Mouse (Mus musculus): ENCODE data around the gene Arpc4. TPM values are rescaled to one million over a fixed set of nuclear protein-coding genes. Genes with fewer than 3 reads are reported as not detected.
A peak's percentile ranks its signal among the peaks of the same experiment; 100 is the strongest.
"Not testable (repeated sequence)": the region's sequence is repeated elsewhere in the genome, so short reads cannot be mapped to it uniquely, and the experiment has no call there.

The Arpc4 gene
- total RNA-seq (2015; ENCODE audit: low replicate concordance) (45.3 and 71.7 TPM in 2 replicates), total RNA-seq (2017; ENCODE audit: low replicate concordance) (33.7 and 71.5 TPM in 2 replicates)

DNA sequence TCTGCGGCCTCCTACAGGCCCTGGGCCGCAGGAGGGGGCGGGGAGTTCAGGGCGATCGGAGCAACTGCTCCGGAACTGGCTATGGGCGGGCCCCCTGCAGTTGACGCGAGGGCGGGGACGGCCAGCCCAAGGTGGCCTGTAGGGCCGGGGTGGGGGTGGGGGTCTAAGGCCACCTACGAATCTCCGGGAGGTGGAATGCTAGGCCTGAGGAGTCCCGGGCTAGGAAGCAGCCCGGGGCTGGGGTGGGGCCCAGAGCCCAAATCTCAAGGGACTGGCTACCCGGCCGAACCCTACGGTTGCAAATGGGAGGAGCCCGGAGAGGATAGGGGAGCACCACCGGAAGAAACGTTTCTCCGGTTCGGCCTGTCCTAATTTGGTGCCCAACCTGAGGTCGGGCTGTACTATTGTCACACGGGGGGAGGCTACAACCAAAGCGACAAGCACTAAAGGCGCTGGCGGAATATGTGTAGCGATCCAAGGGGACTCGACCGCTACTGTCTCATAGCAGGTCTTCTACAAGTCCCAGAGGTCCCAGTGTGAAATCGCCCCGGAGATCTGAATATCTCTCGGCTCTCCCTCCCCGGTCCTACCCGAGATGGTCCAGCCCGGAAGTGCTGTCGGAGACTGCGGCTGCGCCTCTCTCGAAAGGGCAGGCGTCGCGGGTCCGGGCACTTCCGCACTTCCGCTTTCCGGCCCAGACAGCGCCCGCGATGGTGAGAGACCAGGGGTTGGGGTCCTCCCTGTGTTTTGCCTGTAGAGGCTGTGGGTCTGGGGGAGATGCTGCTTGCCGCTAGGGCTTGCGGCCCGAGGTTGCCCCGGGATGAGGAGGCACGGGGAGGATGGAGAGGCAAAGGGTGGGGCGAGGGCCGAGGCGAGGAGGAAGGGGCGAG is at the start of gene Arpc4, which contains the start of gene Tada3:
Arpc4 (plus strand) TSS at position 620 of the 890 bp plus-strand sequence.
Tada3 (minus strand) TSS at position 388 of the 890 bp plus-strand sequence.
- ATAC-seq (replicated peaks; ENCODE audit: low FRiP score, poor library complexity, severe bottlenecking) = peak; percentile 87

DNA sequence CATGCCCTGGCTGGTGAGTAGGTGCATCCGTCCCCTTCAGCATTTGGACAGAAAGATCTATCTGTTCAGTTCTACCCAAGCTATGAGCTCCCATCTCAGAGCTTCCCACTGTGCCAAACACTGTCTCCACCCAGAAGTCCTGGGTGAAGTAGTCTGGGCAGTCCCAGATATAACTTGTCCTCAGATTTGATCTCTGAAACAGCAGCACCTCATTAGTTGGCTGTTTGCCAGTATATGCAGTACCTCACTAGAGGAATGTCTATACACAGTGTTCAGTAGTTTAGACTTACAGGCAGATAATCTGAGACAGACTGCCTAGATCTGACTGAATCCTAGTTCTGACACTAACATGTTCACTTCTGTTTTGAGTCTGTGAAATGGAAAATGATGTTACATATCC is 48.5 kb upstream of the Arpc4 start:
- no peak for ATAC-seq (replicated peaks; ENCODE audit: low FRiP score, poor library complexity, severe bottlenecking)

DNA sequence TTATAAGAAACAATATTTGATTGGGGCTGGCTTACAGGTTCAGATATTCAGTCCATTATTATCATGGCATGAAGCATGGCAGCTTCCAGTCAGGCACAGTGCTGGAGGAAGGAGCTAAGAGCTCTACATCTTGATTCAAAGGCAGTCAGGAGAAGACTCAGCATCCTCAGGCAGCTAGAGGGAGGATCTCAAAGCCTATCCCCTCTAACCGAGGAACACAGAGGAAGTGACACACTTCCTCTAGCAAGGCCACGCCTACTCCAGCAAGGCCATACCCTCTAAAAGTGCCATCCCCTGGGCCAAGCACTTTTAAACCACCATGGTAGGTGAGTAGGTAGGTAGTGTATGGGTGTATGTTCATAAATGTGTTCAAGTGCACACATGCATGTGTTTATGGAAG is 47.4 kb upstream of the Arpc4 start:
- no peak for ATAC-seq (replicated peaks; ENCODE audit: low FRiP score, poor library complexity, severe bottlenecking)

DNA sequence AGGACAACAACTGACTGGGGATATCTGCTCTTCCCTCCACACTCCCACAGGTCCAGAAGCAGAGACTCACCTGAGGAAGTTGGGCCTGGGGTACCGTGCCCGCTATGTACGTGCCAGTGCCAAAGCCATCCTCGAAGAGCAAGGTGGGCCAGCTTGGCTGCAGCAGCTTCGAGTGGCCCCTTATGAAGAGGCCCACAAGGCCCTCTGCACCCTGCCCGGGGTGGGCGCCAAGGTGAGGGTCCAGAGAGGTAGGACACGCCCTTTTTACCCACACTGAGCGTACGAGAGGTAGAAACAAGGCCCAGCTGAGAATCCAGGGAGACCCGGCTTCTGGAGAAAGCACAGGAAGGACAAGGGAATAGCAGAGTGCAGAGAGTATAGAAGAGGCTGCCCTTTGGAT is 46.2 kb upstream of the Arpc4 start:
- ATAC-seq (replicated peaks; ENCODE audit: low FRiP score, poor library complexity, severe bottlenecking) = no peak

DNA sequence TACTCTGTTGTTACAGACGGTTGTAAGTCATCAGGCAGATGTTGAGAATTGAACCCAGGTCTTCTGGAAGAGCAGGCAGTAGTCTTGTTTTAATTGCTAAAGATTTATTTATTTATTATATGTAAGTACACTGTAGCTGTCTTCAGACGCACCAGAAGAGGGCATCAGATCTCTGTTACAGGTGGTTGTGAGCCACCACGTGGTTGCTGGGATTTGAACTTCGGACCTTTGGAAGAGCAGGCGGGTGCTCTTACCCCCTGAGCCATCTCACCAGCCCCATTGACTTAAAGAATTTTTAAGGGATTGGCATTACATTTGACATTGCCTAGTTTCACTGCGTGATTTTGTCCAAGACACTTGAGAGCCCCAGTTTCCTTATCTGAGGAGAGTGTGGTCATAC is 45.2 kb upstream of the Arpc4 start:
- ATAC-seq (replicated peaks; ENCODE audit: low FRiP score, poor library complexity, severe bottlenecking) = not testable (repeated sequence)

DNA sequence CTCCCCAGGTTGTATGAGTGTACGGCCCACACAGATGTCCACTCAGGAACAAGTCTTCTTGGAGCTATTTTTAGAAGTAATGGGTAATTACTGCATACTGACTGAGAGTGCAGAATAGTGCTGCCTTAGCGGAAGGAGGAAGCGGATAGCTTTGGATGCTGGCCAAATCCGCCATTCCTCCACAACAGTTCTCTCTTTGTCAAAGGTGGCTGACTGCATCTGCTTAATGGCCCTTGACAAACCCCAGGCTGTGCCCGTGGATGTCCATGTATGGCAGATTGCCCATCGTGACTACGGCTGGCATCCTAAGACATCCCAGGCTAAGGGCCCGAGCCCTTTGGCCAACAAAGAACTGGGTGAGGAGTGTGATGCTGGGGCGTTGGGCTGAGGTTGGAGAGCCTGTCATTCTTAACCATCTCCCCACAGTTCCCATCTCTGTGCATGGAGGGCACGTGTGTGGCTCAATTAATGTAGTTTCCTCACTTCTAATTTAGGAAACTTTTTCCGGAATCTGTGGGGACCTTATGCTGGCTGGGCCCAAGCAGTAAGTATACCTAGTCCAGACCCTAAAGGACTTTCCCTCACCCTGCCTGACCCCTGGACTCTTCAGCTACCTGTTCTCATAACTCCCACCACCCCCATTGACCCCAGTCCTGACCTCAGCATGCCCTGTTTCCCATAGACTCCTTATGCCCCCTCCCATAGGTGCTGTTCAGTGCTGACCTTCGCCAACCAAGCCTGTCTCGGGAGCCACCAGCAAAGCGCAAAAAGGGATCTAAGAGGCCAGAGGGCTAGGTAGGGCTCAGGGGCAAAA is 44.6 kb upstream of the Arpc4 start:
- no peak for ATAC-seq (replicated peaks; ENCODE audit: low FRiP score, poor library complexity, severe bottlenecking)

DNA sequence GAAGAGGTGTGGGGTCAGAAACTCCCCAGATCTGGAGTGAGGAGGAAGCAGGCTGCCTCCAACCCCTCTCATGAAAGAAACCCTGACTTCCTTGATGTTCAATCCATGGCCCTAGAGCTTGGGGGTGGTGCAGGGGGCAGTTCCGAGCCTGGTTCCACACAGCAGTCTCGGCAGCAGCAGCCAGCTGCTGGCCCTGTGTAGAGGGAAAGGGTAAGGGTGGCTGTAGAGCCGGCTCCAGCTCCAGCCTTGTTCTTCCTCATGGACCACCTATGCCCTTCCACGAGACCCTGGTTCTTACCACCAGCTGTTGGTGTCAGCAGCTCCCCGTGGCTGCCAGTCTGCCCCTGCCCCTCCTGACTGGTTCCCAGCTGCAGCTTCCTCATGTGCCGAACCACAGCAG is 43.7 kb upstream of the Arpc4 start:
- ATAC-seq (replicated peaks; ENCODE audit: low FRiP score, poor library complexity, severe bottlenecking) = no peak

DNA sequence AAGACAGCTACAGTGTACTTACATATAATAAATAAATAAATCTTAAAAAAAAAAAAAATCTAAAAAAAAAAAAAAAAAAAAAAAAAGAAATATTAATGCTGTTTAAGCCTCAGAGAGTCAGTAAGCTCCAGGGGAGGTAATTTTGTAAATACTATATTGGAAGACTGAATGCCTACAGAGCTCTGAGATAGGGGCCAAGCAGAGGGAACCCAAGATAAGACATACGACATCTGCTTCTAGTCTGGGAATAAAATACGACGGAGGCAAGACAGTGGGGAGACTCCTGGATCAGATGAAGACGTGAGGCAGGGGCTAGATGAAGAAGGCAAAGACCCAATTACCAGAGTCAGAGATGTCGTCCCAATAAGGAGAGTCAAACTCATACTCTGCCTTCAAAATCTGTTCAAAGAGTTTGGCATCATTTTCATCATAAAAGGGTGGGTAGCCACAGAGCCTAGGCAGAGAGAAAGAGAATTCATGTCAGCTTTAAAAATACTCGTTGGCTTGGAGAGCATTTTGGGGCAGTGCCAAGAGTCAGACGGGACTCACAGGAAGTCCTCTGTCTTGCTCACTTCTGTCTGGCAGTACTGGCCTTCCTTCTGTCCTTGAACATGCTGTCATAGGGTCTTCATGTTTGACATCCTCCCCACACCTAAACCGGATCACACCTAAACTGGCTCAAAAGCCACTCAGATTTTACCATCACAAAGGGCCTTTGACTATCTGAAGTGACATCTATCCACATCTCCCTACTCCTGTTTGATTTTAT is 40.9 kb upstream of the Arpc4 start:
- ATAC-seq (replicated peaks; ENCODE audit: low FRiP score, poor library complexity, severe bottlenecking) = no peak

DNA sequence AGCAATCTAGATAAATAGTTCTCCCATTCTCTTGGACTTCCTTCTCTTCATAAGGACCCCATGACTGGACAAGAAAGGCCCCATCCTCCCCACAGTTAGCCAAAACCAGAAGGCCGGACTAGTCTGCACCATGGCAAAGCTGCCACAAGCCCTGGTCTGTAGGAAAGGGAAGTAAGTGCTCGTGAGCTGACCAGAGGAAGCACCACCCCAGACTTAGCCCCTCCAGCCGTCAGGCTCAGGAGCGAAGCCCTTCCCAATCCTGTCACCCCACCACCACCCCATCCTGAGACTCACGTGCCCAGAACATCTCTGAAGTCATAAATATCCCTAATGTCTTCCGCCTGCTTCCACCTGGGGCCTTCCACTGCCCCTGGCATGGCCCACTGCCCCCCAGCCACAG is 36.3 kb upstream of the Arpc4 start:
- no peak for ATAC-seq (replicated peaks; ENCODE audit: low FRiP score, poor library complexity, severe bottlenecking)

DNA sequence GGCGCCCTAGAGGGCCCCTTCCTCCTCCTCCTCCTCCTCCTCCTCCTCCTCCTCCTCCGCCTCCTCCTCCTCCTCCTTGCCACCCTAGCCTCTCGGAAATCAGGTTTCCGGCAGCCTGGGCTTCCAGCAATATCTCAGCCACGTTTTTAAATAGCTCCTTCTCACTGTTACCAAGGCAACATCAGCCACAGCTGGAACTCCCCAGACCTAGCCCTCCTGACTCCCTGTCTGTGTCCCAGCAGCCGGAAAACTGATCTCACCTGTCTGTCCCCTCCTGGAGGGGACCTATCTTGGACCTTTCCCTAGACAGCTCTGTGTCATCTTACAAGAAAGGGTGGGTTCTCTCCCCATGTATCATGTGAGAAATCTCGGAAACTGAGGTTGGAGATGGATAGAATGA is 35.6 kb upstream of the Arpc4 start:
- no peak for ATAC-seq (replicated peaks; ENCODE audit: low FRiP score, poor library complexity, severe bottlenecking)

DNA sequence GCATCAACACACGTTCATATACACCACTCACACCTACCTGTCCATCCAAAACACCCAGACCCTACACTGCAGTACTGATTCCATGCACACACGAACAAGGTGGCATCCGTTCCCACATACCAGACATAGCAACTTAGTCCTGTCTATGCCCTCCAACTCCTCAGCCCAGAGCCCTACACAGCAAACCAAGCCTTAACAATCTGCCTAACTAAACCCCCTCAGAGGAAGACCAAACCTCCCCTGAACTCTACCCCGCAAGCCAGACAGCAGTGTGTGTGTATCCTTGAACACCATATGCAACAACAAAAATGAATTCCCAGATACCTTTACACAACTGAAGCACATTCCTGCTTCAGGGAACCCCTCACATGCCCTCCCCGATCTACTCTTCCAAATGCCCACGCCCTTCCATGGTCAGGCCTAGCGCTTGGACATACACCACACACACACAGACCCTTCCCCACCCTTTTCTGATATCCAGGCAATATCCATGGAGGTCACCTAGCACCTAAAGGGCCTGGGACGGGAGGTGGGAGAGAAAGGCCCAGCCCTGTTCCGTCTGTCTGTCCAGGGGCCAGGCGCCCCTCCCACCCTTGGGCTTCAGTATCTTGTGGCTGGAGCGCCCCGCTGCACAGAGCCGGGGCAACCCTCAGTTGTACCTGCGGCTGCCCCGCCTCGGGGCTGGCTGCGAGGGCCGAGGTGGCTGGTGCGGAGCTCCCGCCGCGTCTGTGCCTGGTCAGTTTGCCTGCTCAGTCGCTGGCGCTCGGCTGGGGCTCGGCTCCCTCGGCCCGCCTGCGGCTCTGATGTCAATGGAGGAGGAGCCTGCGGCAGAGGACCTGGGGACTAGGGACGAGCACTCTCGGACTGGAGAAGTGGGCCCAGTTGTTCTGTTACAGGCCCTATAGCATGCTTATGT is 34.5 kb upstream of the Arpc4 start, which contains the start of gene Camk1:
Camk1 (minus strand) TSS at position 808 of the 916 bp plus-strand sequence.
- ATAC-seq (replicated peaks; ENCODE audit: low FRiP score, poor library complexity, severe bottlenecking) = no peak

DNA sequence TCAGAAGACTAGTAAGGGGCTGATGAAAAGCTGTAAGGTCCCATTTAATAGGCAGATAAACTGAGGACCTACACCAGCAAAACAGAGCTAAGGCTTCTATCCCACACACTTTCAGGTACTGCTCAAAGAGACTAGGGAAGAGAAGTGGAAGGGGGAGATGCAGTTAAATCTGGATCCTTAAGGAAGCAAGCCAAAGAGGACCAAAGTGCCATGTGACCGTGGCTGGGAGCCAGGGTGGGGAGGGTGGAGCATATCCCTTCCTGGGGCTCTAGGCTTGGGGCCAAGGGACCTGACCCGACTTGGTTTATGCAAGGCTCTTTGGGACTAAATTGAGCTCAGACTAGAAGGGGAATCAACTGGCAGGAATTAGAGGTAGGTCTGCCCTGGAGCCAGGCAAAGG is 33.6 kb upstream of the Arpc4 start:
- ATAC-seq (replicated peaks; ENCODE audit: low FRiP score, poor library complexity, severe bottlenecking) = no peak

DNA sequence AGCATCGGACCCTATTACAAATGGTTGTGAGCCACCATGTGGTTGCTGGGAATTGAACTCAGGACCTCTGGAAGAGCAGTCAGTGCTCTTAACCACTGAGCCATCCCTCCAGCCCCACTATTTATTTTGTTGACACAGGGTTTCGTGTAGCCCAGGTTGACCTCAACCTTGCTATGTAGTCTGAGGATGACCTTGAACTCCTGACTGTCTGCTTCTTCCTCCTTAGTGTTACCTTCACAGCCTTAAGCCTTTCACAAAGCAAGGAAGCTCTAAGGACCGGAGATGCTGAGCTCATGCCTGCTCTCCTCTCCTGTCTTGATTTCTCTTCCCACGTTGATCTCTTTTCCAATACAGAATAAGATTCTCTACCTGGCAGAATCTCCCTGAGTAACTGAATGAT is 31.0 kb upstream of the Arpc4 start:
- no peak for ATAC-seq (replicated peaks; ENCODE audit: low FRiP score, poor library complexity, severe bottlenecking)

DNA sequence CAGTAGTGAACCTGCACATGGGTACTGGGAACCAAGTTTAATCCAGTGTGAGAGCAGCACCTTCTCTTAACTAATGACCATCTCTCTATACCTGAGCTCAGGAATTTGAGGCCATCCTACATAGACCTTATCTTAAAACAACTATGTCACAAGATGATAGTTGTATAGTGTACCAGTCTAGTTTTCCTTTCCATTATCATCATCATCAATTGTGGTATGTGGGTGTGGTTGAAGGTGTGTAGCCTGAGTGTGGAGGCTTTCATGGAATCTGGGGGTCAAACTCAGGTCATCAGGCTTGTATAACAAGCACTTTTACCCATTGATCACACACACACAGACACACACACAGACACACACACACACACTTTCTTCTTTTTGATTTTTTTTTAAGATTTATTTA is 27.4 kb upstream of the Arpc4 start:
- ATAC-seq (replicated peaks; ENCODE audit: low FRiP score, poor library complexity, severe bottlenecking) = no peak

DNA sequence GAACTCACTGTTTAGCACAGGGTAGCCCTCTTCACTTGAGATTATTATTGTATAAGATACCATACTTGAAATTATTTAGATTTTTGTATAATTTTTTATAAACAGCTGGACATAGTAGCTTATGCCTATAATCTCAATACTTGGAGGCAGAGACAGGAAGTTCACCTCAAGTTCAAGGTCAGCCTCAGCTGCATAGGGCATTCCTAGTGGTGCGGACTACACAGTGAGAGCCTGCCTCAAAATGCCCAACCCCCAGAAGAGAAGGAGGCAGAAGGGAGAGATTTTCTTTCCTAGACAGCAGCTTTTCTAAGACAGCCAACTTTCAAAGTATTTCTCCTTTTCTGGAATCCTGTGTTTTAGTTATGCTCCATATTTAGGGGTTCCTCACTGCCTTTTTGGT is 26.8 kb upstream of the Arpc4 start:
- ATAC-seq (replicated peaks; ENCODE audit: low FRiP score, poor library complexity, severe bottlenecking) = no peak

DNA sequence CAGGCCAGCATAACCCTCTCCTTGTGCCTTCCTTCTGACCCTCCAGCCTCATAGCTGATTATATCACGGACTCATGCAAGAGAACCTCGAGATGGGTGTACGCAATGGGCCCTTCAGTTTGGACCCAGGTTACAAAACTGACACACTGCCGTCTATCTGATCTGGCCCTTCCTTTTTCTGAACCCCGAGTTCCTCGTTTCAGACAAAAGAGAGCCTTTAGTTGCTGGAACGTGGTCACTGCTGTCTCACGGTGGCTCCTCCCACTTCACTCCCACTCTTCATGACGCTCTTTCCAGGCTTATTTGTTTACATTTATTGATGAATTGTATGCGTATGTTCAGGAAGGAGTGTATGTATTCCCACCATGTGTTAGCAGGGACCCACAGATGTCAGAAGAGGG is 26.3 kb upstream of the Arpc4 start:
- ATAC-seq (replicated peaks; ENCODE audit: low FRiP score, poor library complexity, severe bottlenecking) = no peak

DNA sequence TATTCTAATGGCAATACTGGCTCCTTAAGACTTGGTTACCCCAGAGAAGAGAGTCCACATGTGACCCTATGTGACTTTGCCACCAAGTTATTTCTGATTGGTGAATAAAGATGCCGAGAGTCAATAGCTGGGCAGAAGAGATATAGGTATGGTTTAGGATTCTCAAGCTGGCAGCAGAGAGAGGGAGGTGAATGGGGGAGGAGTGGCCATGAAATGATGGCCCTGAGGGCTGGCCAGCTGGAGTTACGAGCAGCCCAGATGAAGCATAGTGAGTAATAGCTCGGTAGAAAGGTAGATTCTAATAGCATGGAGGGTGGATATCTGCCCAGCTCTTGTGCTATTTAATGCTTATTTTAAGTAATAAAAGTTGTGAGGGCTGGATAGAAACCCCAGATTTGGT is 25.1 kb upstream of the Arpc4 start:
- no peak for ATAC-seq (replicated peaks; ENCODE audit: low FRiP score, poor library complexity, severe bottlenecking)

DNA sequence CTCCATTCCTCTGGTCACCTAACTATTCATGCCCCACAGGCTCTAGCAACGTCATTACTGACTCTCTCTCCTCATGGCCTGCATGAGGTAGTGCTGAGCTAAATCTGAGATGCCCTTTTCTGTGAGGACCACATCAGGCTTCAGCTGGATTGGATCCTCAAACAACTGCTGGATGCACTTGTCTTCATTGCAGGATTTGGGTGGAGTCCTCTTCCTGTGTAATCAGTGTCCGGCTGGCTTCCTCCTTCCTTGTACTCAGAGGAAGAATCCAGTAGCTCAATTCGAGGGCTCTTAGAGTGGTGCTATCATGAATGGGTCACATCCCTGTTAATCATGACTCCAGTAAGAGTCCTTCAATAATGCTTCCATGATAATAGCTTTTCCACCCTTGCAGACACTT is 24.2 kb upstream of the Arpc4 start:
- ATAC-seq (replicated peaks; ENCODE audit: low FRiP score, poor library complexity, severe bottlenecking) = no peak

DNA sequence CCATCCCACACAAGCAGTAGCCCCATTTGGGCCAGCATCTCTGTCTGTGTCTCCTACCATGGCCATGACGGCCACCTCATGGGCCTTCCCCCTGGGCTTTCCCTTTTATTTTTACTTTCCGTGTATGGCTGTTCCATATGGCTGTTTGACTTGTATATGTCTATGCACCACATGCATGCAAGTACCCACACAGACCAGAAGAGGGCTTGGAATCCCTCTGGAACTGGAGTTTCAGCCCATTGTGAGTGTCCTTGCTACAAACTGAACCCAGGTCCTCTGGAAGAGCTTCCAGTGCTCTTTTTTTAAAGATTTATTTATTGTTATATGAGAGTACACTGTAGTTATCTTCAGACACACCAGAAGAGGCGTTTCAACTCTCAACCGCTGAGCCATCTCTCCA is 16.4 kb upstream of the Arpc4 start:
- ATAC-seq (replicated peaks; ENCODE audit: low FRiP score, poor library complexity, severe bottlenecking) = no peak
